Mouse (Mus musculus): Measurements from ENCODE around the gene Selenov. TPM values are rescaled to one million over a fixed set of nuclear protein-coding genes. Genes with fewer than 3 reads are reported as not detected.
A peak's percentile ranks its signal among the peaks of the same experiment; 100 is the strongest.

Selenov gene
- polyA plus RNA-seq, 1 experiment: not detected

DNA sequence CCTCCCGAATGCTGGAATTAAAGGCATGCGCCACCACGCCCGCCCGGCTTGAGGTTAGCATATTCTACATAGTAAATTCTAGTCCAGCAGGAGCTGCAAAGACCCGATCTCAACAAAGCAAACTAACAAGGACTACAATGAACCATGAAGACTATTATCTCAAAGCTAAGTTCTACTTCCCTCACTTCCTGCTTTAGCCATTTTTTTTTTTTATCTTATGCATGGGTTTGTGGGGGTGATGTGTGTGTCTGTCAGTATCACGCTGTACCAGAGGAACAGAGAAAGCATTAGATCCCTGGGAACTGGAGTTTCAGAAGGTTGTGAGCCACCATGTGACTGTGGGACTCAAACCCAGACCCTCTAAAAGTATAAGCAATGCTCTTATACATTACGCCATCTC, 34.3 kb upstream of the Selenov start:
- H3K27ac ChIP-seq (ENCODE audit: control insufficient read depth, insufficient read depth, low read depth, low read length, poor library complexity): no peak overlapping the region

DNA sequence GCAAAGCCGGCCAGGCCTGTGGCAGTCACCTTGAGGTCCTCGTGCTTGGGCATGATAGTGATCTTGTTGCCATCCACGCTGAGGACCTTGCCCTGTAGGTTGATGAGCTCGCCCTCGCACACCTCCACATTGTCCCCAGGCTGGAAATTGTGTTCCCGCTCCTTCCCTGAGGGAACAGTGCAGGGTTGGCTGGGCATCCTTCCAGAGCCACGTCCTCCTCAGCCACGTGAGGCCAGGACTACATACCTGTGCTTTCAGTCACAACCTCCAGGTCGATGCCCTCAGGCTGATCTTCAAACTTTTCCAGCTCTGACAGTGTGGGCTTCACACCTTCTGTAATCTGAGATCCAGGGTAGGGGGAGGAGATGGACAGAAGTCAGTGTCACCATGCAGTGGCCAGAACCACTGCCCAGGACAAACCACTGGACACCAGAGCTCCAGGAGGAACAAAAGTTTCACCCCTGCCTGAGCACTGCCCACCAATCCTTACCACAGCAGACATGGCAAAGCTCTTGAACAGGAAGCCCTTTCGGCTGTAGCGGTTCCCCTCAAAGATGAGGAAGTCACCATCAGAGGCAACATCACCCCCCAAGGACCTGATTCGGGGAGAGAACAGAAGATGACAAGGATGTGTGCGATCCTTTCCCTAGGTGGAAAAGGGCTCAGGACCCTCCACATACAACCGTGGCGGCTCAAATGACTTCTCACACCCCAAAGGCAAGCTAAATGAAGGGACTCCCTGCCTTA, 31.2 kb upstream of the Selenov start:
- no peak overlapping the region for H3K27ac ChIP-seq (ENCODE audit: control insufficient read depth, insufficient read depth, low read depth, low read length, poor library complexity)

More for the DNA sequence above, 34.3 kb upstream of the Selenov start:
- H3K4me1 ChIP-seq (ENCODE audit: control insufficient read depth, insufficient read depth, low read length): no peaks in the 10 kb centered on the region
- 88% methylated on average over 8 of the region's 8 CpGs for WGBS
- TF ChIP-seq CTCF (IDR thresholded peaks at IDR 0.05; ENCODE audit: control insufficient read depth, insufficient read depth, low read length) (no peak), POLR2A (IDR thresholded peaks at IDR 0.05; ENCODE audit: borderline replicate concordance, control insufficient read depth, low read depth, low read length) (no peak)
- no peak overlapping the region for H3K4me3 ChIP-seq (replicated peaks; ENCODE audit: control insufficient read depth, low read depth, low read length)

GRCm38 (mm10) chr7:28318714-28319113, 27.7 kb upstream of the Selenov start:
- 90% methylated on average over 17 of the region's 17 CpGs for WGBS
- TF ChIP-seq CTCF (IDR thresholded peaks at IDR 0.05; ENCODE audit: control insufficient read depth, insufficient read depth, low read length) (no peak), POLR2A (IDR thresholded peaks at IDR 0.05; ENCODE audit: borderline replicate concordance, control insufficient read depth, low read depth, low read length) (no peak)
- H3K4me3 ChIP-seq (replicated peaks; ENCODE audit: control insufficient read depth, low read depth, low read length): no peak overlapping the region
- H3K27ac ChIP-seq (ENCODE audit: control insufficient read depth, insufficient read depth, low read depth, low read length, poor library complexity): no peak overlapping the region
- no peaks in the 10 kb centered on the region for H3K4me1 ChIP-seq (ENCODE audit: control insufficient read depth, insufficient read depth, low read length)

More for the DNA sequence above, 31.2 kb upstream of the Selenov start:
- H3K4me3 ChIP-seq (replicated peaks; ENCODE audit: control insufficient read depth, low read depth, low read length): no peak overlapping the region
- no peak for TF ChIP-seq POLR2A (IDR thresholded peaks at IDR 0.05; ENCODE audit: borderline replicate concordance, control insufficient read depth, low read depth, low read length)
- TF ChIP-seq CTCF (IDR thresholded peaks at IDR 0.05; ENCODE audit: control insufficient read depth, insufficient read depth, low read length): no peak
- H3K4me1 ChIP-seq (ENCODE audit: control insufficient read depth, insufficient read depth, low read length): no peaks in the 10 kb centered on the region
- WGBS: 59% methylated on average over 15 of the region's 15 CpGs

- no peak for TF ChIP-seq POLR2A (IDR thresholded peaks at IDR 0.05; ENCODE audit: borderline replicate concordance, control insufficient read depth, low read depth, low read length)
- TF ChIP-seq CTCF (IDR thresholded peaks at IDR 0.05; ENCODE audit: control insufficient read depth, insufficient read depth, low read length): no peak
- WGBS: 81% methylated on average over 3 of the region's 3 CpGs
- Histone ChIP-seq H3K27ac (ENCODE audit: control insufficient read depth, insufficient read depth, low read depth, low read length, poor library complexity) (no peak overlapping the region), H3K4me1 (ENCODE audit: control insufficient read depth, insufficient read depth, low read length) (no peaks in the 10 kb centered on the region), H3K4me3 (replicated peaks; ENCODE audit: control insufficient read depth, low read depth, low read length) (no peak overlapping the region)
Measured at GRCm38 (mm10) chr7:28318036-28318435, 27.1 kb upstream of the Selenov start.

GRCm38 (mm10) chr7:28311926-28312543, 21.0 kb upstream of the Selenov start, which contains the start of gene Timm50:
TSS of gene Timm50 (minus strand) at chr7:28312072.
- Histone ChIP-seq H3K27ac (ENCODE audit: control insufficient read depth, insufficient read depth, low read depth, low read length, poor library complexity) (no peak within 1 kb of the TSS), H3K4me1 (ENCODE audit: control insufficient read depth, insufficient read depth, low read length) (no peaks in the 10 kb centered on the region; the same call in 1 of the 2 replicates), H3K4me3 (replicated peaks; ENCODE audit: control insufficient read depth, low read depth, low read length) (peak within 1 kb of the TSS; percentile 82)
- no peak for TF ChIP-seq CTCF (IDR thresholded peaks at IDR 0.05; ENCODE audit: control insufficient read depth, insufficient read depth, low read length)
- peak; percentile 67; the same call in 1 of the 2 replicates for TF ChIP-seq POLR2A (IDR thresholded peaks at IDR 0.05; ENCODE audit: borderline replicate concordance, control insufficient read depth, low read depth, low read length)
- WGBS: under 1% methylated on average over 45 of the region's 45 CpGs

- TF ChIP-seq POLR2A (IDR thresholded peaks at IDR 0.05; ENCODE audit: borderline replicate concordance, control insufficient read depth, low read depth, low read length) (no peak), CTCF (IDR thresholded peaks at IDR 0.05; ENCODE audit: control insufficient read depth, insufficient read depth, low read length) (no peak)
- Histone ChIP-seq H3K4me3 (replicated peaks; ENCODE audit: control insufficient read depth, low read depth, low read length) (peak overlapping the region; percentile 82), H3K27ac (ENCODE audit: control insufficient read depth, insufficient read depth, low read depth, low read length, poor library complexity) (no peak overlapping the region), H3K4me1 (ENCODE audit: control insufficient read depth, insufficient read depth, low read length) (no peaks in the 10 kb centered on the region; the same call in 1 of the 2 replicates)
- WGBS: 6% methylated on average over 35 of the region's 35 CpGs
Measured at GRCm38 (mm10) chr7:28311151-28311925, 20.4 kb upstream of the Selenov start.

DNA sequence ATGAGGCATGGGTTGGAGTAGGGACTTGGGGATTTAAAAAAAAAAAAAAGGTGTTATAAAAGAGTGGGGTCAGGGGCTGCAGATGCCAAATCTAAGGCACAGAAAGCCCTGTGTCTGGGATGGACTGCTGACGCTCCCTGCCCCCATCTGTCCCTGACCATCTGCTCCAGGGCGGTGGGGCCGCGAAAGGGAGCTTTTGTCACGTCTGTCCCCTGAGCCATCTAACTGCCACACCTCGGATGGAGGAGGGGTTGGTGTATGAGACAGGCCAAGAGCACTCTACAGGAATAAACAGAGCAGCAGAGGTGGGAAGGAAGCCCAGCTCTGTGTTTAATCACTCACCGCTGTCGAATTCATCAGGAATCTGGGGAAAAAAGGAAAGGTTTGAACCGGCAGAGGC, 18.8 kb upstream of the Selenov start:
- TF ChIP-seq CTCF (IDR thresholded peaks at IDR 0.05; ENCODE audit: control insufficient read depth, insufficient read depth, low read length) (no peak), POLR2A (IDR thresholded peaks at IDR 0.05; ENCODE audit: borderline replicate concordance, control insufficient read depth, low read depth, low read length) (no peak)
- no peak overlapping the region for H3K4me3 ChIP-seq (replicated peaks; ENCODE audit: control insufficient read depth, low read depth, low read length)
- 92% methylated on average over 9 of the region's 9 CpGs for WGBS
- H3K27ac ChIP-seq (ENCODE audit: control insufficient read depth, insufficient read depth, low read depth, low read length, poor library complexity): no peak overlapping the region
- H3K4me1 ChIP-seq (ENCODE audit: control insufficient read depth, insufficient read depth, low read length): no peaks in the 10 kb centered on the region; the same call in 1 of the 2 replicates

- TF ChIP-seq POLR2A (IDR thresholded peaks at IDR 0.05; ENCODE audit: borderline replicate concordance, control insufficient read depth, low read depth, low read length): no peak
- no peak for TF ChIP-seq CTCF (IDR thresholded peaks at IDR 0.05; ENCODE audit: control insufficient read depth, insufficient read depth, low read length)
- no peak overlapping the region for H3K4me3 ChIP-seq (replicated peaks; ENCODE audit: control insufficient read depth, low read depth, low read length)
- WGBS: 92% methylated on average over 8 of the region's 8 CpGs
- H3K4me1 ChIP-seq (ENCODE audit: control insufficient read depth, insufficient read depth, low read length): no peaks in the 10 kb centered on the region; the same call in 1 of the 2 replicates
- no peak overlapping the region for H3K27ac ChIP-seq (ENCODE audit: control insufficient read depth, insufficient read depth, low read depth, low read length, poor library complexity)
Measured at GRCm38 (mm10) chr7:28306216-28306615, 15.2 kb upstream of the Selenov start.
